Mouse (Mus musculus): ENCODE measurements around the gene Atp1b3.
"Not testable (repeated sequence)": the region's sequence is repeated elsewhere in the genome, so short reads cannot be mapped to it uniquely, and the experiment has no call there.

The Atp1b3 gene

GRCm38 (mm10) chr9:96363581-96364140, 581 bp downstream of the Atp1b3 start:
- DNase-seq = peak; percentile 74 to 89

DNA sequence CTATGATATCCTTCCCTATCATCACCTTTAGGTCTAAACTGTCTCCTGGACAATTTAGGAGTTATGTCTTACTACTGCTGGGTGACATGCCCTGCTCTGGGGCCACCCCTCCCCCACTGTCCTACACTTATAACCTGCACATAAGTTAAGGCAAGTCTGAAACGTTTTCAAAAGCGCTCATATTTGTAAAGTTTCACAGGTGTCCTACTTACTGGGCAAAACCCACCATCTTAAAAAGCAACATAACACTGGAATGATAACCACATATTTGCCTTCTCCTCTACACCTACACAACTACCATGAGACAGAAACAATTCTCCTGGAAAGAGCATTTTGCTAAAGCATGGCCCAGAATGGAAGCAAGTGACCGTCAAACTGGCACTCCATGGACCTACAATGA, 4.2 kb downstream of the Atp1b3 start:
- no peak for DNase-seq

DNA sequence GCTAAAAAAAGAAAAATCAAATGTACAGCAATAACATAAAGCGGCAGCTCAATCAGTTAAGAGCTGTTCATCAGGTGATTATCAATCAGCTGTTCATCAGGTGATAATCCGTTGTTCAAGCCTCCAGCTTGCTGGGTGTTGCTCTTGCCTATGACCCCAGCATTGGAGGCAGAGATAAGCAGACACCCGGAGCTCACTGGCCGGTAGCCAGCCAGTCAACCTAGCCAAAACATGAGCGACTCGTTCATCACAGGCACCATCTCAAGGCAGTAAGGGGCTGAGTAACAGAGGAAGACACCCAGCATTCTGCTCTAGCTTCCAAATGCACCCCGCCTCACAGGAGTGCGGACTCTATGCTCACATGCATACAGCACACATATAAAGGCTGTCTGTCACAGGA, 10.4 kb downstream of the Atp1b3 start:
- peak in 1 of 2 experiments; percentile 29 for DNase-seq

DNA sequence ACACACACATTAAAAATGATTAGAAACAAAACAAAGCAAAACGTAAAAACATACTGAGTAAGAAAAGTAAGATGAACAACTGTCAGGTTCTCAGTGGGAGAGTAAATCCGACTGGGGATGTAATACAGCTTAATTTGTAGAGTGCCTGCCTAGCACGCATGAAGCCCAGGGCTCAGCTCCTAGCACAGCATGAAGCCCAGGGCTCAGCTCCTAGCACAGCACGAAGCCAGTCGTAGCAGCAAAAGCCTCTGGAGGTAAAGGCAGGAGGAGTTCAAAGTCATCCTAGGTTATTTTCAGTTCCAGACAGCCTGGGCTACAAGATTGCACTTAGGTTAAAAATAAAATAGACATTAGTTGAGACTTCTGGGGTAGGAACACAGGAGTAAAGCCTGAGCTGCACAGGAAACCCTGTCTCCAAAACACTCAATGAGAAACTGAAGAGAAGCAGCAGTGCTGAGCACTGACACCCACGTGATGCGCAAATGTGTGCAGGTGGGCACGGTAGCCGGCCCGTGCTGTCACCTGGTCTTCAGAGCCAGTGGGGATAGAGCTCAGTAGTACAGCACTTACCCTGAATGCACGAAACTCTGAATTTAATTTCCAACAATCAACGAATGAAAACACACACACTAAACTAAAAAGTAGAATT, 11.0 kb downstream of the Atp1b3 start:
- no peak for DNase-seq

DNA sequence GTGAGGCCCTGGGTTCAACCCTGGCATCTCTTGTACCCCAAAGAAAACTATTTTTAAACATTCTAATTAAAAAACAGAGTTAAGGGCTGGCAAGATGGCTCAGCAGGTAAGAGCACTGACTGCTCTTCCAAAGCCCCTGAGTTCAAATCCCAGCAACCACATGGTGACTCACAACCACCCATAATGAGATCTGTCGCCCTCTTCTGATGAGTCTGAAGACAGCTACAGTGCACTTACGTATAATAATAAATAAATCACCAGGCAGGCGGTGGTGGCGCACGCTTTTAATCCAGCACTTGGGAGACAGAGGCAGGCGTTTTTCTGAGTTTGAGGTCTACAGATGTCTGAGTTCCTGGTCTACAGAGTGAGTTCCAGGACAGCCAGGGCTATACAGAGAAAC, 12.5 kb downstream of the Atp1b3 start:
- DNase-seq = not testable (repeated sequence)

DNA sequence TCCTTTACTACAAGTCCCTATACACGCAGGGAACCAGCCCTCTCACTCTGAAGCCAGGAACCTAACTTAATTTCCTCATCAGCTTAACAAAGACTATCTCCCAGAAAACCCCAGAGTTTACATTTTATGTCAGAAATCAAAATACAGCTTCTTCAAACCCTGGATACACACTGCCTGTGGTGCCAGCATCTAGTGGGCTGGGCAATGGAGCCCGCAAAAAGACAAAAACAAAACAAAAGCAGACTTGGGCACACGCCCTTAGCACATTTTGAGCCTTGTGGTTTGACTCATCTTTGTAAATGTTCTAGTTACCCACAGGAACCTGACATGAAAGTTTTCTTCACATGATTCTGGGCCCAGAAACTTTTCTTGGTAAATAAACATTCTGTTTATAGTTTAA, 13.8 kb downstream of the Atp1b3 start:
- no peak for DNase-seq

DNA sequence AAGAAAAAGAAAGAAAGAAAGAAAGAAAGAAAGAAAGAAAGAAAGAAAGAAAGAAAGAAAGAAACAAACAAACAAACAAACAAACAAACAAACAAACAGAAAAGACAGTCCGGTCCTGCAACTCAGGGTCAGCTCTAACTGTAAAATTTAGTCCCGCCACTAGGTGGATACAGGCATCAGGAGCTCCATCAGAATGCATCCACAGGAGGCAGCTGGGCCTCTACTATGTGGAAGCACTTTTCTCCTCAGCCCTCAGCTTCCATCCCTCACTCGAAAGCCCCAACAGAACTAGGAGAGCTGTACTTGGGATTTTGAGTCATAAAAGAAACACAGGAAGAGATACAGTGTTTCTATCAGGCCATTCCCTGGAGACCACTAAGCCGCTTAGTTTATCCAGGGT, 14.2 kb downstream of the Atp1b3 start:
- peak; percentile 75 to 82 for DNase-seq

GRCm38 (mm10) chr9:96348885-96349284, 15.4 kb downstream of the Atp1b3 start:
- DNase-seq = no peak

- DNase-seq = no peak
These were observed 18.5 kb downstream of the Atp1b3 start for GRCm38 (mm10) chr9:96345750-96346149.

DNA sequence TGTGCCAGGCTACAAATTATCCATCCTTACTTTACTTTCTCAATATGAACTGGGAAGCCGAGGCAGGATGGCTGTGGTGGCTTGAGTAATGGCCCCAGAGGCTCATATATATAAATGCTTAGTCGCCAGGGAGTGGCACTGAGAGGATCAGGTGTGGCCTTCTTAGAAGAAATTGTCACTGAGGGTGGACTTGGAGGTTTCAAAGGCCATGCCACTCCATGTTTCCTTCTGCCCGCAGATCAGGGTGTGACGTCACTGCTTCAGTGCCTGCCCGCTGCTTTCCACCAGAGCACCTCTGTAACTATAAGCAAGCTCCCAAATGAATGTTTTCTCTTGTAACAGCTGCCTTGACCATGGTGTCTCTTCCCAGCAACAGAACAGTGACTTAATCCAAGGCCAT, 33.1 kb downstream of the Atp1b3 start:
- no peak for DNase-seq

DNA sequence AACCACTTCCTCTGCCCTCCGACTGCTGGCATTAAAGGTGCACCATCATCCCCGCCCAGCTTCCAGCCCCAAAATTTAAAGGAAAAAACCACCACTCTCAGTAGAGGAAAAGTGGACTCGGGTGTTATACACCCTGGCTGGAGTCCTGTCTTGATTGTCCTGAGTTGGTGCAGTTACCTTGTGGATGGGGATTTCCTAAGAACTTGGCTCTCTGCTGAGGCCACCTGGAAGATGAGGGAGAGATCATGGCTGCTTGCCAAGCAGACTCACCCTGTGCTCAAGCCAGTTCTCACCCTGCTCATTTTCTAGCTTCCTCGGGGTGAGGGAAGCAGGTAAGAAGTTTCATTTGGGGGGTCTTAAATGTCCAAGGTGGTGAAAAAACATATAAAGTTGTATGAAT, 36.0 kb downstream of the Atp1b3 start:
- peak in 1 of 2 experiments; percentile 18 for DNase-seq

- DNase-seq = peak; percentile 48 to 53
These were observed 37.7 kb downstream of the Atp1b3 start for GRCm38 (mm10) chr9:96326496-96326923.

- DNase-seq = peak; percentile 58 to 80
These were observed 39.7 kb downstream of the Atp1b3 start for GRCm38 (mm10) chr9:96324502-96324901.

DNA sequence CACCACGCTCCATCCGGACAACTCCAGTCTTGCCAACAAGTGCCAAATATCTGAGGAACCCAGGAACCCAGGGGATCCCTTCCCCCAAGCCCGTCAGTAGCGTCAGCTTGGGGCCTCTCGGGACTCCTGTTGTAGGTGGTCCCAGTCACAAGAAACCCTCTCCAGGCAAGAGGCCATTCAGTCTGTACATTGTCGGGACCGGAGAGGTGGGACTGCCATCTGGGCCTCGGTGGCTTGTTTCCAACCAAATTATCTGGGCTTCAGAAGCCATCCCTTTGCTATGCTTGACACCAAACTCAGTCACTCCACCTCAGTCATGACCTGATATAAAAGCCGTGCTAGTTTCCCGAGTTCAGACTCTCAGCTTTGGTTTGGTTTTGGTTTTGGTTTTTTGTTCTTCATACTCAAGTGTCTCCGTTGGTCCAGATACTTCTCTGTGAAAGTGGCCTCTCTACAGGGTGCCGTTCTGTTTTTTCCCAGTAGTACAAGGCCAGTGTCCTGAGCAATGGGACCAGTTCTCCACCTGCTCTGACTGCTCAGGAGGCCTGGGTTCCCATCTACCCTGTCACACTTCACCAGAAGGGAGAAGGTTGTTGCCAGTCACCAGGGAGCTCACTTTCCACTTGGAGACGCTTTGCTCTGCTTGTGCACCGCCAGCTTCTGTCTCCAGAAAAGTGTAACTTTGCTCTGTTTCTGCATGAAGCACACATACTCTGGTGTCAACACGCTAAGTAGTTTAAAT, 41.7 kb downstream of the Atp1b3 start:
- DNase-seq = no peak

- no peak for DNase-seq
These were observed 43.7 kb downstream of the Atp1b3 start for GRCm38 (mm10) chr9:96320551-96320980.

- DNase-seq = no peak
These were observed 44.9 kb downstream of the Atp1b3 start for GRCm38 (mm10) chr9:96319333-96319732.

DNA sequence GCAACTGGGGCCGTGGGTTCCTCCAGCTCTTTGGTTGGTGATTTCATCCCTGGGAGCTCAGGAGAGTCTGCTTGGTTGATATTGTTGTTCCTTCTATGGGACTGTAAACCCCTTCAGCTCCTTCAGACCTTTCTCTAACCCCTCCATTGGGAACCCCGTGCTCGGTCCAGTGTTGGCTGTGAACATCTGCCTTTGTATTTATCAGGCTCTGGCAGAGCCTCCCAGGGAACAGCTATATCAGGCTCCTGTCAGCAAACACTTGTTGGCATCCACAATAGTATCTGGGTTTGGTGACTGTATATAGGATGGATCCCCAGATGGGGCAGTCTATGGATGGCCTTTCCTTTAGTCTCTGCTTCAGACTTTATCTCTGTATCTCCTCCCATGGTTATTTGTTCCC, 52.2 kb downstream of the Atp1b3 start:
- DNase-seq = no peak

DNA sequence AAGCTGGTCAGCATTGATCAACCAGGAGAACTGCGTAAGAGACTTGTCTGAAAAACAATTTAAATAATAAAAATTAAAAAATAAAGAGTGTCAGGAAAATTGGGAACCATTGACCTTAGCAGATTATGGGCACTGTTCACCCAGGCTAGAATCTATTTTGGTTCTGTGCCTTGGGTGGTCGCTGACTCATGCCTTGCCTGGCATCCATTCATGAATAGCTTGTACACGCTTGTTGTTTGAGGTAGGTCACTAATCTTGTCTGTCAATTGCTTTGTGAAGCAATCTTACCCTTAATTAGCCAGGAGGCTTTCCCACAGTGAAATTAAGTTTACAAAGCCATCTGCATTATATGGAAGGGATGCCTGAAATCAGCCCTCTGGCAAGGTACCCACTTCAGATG, 55.4 kb downstream of the Atp1b3 start:
- no peak for DNase-seq

DNA sequence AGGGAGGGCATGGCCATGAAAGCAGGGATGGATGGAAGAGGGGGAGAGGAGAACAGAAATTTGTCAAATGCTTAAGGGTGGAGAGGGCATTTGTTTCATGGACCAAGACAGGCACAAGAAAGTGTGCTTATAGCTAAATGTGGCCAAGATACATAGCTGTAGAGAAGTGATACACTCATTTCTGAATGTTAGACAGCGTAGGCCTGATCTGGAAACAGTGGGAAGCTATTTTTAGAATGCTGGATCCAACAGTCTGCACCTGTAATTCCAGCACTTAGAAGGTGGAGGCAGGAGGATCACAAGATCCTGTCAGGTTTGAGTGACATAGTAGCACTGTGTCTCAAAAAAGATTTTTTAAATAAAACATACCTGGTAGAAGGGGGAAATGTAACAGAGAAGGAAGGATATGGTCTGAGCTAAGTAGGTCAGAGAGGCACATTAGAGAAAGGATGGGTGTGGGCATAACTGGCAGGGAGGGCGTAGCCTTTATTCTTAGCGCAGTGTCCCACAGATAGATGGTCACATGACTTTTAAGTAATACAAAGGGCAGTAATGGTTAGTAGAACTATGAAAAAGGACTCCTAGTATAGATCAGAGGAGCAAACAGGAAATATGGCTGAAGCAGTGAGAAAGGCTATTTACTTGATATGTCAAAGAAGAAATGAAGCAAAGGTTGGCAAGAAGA, 64.8 kb downstream of the Atp1b3 start:
- DNase-seq = no peak

DNA sequence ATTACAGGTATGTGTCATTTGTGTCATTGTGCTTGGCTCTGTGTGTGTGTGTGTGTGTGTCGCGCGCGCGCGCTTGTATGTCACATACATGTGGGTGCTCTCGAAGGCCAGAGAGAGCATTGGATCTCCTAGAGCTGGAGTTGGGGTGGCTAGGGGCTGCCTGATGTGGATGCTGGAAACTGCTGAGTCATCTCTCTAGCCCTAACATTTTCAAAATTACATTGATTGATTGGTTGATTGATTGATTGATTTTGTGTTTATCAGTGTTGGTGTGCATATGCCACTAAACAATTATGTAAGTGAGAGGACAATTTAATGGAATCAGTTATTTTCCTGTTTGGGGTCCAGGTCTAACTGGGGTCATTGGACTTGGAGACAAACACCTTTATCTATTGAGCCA, 72.1 kb downstream of the Atp1b3 start:
- DNase-seq = no peak

DNA sequence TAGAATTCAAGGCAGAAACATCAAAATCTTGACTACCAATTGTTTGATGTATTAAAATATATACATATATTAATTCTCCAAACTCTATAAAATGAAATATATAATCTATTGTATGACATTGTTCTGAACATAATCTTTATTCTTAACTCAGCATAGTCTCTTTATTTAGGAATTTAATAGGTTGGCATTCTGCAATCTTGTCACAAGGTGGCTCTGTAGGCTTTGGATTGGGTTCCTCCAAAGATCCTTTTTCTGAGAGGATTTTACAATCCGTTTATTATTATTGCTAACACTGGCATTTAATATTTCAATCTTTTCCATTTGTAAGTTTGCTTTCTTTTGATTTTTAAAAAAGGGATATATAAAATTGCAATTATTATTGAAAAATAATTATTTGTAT, 79.3 kb downstream of the Atp1b3 start:
- no peak for DNase-seq
